Mouse (Mus musculus) inflammation-experienced regulatory T-cells, adult 6 months (primary cell): ENCODE data around the gene Atp8a2. TPM values are rescaled to one million over a fixed set of nuclear protein-coding genes. Genes with fewer than 3 reads are reported as not detected.
"Not testable (repeated sequence)": the region's sequence is repeated elsewhere in the genome, so short reads cannot be mapped to it uniquely, and the experiment has no call there.

Experiments
- ATAC-seq: one replicate; pipeline ENCODE4 v1.8.0; 2017
- polyA plus RNA-seq, 3 experiments: library from polyadenylated mRNA; unstranded; fragments of 100-300 nt; shearing (Covaris generic); gene quantifications; one replicate each; pipeline ENCODE4 v1.2.1; 2017

The Atp8a2 gene
- polyA plus RNA-seq, 3 experiments from 2014 or later: 0.57 to 2.9 (median 1.1) TPM

- ATAC-seq: no peak
Observed at GRCm38 (mm10) chr14:59633988-59634387, 563.0 kb downstream of the Atp8a2 start.

DNA sequence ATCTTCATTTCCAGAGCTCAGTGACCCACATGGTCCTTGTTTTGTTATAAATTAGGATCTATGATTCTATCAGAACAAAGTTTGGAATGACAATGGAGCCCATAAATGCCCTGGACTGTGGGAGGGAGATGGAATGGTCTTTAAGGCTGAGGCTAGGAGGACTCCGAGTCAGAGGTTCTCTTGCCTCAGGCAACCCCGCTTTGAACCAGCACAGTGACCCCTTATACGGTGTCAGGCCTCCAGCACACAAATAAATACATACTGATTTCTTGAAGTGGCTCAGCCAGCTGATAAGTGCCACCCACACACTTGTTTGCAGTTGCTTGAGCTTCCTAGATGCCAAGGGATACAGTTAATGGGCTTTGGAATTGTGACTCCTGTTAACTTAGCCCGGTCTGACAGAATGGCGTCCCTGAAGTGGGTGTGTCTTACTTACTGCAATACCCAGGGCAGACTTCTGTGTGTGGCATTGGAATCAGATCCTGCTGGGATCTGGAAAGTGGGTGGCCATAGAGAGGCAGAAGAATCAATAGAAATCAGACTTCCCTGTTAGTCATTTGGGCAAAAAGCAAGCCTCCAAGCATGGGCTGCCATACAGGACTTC, 563.6 kb downstream of the Atp8a2 start:
- ATAC-seq: no peak

DNA sequence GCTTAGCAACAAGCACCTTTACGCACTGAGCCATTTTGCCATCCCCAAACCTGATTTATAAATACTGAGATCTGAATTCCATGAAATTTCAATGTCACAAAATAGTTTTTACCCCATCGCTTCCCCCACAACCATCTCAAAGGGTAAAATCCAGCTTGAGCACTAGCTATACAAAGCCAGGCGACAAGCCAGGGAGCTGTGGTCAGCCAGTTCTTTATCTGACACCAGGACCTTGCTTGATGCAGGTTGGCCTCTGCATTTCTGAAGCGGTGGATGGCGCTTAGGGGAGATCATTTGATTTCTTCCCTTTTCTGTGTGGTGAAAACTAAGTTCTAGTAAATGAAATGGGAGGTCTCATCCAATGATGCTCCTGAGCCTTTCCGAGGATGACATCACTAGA, 564.9 kb downstream of the Atp8a2 start:
- ATAC-seq: no peak

DNA sequence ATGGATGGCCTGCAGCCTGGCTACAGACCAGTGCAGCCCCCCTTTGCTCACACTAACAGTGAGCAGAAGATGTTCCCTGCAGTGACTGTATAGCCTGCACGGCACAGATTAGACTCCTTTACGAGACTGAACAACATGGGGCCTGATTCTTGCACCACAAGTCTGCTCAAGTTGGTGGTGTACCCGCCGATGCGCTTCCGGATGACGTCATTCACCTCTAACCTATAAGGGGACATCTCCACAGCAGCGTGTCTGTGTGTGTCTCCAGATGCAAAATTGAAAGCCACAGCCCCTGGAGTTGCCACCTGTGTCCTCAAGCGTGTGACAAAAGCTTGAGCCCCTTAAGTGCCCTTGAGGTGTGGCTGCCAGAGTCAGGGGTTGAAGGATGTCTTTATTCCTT, 566.9 kb downstream of the Atp8a2 start:
- ATAC-seq: no peak

DNA sequence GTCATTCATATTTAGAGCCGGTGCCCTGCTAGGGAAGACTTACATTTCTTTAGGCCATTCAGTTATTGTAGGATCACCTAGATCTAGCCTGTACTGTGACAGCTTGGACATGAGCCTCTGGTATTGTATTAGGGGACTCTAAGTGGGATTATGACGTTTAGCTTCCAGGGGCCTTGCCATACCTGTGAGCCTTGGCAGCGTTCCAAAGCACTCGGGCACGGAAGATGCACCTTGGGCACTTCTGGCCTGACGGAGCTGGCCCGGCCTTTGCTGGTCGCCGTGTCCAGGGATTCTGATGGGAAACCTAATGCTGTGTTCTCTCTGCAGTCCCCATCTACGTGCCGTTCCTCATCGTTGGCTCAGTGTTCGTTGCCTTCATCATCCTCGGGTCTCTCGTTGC, 567.7 kb downstream of the Atp8a2 start:
- no peak for ATAC-seq

DNA sequence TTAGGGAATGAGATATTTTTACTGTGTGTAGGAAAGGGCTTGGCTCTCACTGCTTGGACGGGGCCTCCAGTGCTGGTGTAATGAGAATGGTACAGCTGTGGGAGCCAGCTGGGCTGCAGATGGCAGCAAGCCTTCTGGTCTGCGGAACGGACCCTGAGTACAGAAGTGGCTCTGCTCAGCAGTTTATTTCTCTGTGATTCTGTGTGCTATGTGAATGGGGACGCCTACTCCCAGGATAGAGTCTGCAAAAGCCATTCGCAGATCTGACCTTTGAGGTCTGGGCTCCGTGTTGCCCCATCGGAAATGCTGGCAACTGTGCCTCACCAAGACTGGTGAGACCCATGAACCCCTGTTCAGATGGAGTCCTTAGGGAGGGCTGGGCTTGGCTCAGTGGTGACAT, 569.2 kb downstream of the Atp8a2 start:
- no peak for ATAC-seq

DNA sequence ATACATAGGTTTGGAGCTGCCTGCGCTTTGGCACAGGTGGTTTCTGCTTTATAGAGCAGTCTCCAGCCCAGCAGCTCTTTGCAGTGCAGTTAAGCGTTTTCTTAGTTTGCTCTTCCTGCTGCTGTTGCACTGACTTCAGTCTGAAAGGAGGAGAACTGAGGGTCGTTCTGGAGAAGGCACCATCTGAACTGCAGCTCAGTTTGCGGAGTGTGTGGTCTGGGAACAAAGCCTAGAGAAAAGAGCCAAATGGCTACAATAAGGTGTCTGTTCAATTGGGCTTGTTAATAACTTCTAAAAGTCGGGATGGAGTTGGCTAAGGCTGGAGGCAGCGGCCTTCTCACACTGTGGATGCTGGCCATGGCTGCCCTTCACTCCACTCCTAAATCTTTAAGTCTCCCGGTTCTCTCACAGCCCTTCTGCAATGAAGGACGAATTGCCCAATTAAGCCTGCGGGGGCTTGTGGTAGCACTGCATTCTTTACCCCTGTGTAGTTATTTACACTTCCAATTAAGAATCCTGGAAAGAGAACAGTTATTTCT, 569.8 kb downstream of the Atp8a2 start:
- ATAC-seq: no peak

DNA sequence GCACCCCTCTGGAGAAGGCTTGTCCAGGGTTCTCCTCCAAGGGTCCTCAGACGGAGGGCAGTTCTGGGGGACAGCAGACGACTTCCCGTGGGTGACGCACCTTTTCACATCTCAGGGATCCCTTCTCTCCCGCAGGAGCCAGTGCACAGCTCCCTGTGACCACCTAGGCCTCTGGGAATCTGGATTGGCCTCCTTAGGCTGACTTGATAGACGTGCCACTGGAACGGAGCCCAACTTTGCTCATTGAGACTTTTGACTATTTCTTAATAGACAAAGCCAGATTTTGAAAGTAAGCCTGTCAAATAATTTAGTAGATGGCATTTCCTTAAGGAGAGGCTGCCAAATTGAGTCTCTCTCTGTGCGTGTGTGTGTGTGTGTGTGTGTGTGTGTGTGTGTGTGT, 570.3 kb downstream of the Atp8a2 start:
- no peak for ATAC-seq

DNA sequence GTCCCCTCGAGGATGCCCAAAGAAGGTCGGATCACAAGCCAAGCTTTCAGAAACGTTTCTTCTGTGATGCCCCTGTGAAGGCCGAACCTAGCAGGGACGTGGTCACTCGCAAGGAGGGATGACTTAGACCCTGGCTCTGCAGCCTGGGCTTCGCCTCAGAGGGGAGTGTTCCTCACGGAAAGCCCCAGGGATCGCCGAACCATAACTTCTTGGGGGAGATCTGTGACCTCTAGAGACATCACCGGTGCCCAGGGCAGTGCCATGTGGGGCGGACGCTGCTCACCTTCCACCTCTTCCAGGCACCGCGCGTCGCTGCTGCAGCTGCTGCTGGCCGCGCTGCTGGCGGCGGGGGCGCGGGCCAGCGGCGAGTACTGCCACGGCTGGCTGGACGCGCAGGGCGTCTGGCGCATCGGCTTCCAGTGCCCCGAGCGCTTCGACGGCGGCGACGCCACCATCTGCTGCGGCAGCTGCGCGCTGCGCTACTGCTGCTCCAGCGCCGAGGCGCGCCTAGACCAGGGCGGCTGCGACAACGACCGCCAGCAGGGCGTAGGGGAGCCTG, 571.1 kb downstream of the Atp8a2 start:
- ATAC-seq: no peak

DNA sequence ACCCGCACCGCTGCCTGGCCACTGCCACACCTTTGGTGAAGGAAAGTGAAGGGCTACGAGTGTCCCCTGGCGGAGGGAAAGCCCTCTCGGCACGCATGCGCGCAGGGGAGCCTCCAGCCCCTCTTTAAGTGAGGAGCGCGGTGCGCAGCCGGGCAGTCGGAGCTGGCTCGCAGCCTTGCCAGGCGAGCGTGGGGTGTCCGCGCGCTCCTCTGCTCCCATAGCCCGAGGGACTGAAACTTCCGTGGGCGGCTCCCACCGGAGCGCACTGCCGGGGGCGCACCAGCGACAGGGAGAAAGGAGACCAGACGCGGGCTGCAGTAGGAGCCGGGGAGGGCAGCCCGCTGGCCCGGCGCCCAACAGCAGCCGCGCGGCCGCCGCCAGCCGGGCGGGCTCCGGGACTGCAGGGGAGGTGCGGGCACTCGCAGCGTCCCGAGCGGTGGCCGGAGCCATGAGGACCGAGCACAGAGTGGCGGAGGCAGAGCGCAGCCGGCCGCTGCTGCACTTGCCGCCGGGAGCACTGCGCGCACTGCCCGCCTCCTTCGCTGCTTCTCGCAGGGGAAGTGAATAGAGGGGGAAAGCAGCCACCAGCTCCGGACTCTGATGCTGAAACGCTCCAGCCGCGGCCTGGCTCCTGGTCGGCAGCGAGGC, 571.7 kb downstream of the Atp8a2 start, which contains the start of gene Shisa2:
Shisa2 (plus strand) TSS at position 151 of the 648 bp plus-strand sequence.
- no peak for ATAC-seq

GRCm38 (mm10) chr14:59624326-59624885, 572.6 kb downstream of the Atp8a2 start:
- no peak for ATAC-seq

DNA sequence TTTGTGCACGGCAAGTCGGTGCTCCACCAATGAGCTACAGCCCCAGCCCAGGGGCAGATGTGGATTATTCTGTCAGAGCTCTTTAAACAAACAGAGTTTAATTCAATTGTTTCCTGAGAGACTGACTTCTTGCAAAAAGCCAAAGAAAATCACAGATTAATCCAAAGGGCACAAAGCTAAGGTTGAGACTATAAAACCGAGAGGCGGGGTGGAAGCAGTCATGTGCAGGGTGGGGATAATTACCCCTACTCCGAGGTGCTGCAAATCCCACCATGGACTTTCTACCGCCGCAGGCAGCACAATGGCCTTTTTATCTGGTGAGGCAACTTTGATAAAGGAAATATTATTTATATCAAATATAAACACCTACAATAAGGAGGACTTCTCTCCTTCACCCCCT, 580.2 kb downstream of the Atp8a2 start:
- ATAC-seq: no peak

GRCm38 (mm10) chr14:59614149-59614548, 582.8 kb downstream of the Atp8a2 start:
- not testable (repeated sequence) for ATAC-seq

DNA sequence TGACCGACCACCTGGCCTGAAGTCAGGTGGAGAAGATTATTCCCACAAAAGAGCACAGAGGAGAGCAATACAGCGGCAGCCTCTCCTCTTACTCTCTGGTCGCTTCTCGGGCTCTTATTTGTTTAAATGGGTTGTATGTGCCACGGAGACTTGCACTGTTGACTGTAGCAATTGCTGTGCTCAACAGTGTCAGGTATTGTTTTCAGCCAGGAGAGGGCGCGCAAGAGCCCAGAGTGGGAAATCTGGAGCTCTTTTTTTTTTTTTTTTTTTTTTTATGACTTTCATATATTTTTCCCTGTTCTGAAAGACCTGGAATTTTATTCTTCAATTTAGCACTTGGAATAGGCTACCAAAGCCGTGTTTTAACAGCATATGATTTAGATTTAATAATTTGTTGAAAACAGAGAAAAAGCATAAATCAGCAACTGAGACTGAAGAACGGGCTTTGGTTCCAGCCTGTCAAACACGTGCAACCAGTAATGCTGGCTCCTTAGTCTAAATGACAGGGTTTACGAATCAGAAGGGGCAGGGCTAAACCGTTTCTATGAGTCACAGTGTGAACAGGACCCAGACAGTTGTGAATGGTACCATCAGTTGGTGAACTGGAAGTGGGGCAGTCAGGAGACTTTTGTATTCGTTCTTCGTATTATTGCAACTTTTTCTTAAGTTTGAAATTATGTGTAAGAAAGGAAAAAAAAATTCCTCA, 583.9 kb downstream of the Atp8a2 start:
- ATAC-seq: no peak

DNA sequence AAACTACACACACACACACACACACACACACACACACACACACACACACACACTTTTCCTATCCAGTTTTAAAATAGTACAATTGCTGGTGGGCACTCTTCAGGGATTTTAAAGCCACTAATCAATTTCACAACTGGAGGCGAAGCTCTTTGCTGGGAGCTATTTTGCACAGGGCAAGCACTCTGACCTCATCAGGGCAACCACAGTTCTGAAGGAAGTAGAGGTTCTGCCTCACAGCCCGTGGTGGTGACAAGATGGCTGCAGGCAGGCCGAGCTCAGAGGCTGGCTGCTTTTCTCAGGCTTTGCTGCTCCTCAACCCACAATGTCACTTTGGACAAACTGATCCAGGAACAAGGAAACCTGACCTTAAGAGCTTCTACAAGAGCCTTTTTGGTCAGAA, 590.0 kb downstream of the Atp8a2 start:
- no peak for ATAC-seq

GRCm38 (mm10) chr14:59605671-59606353, 591.2 kb downstream of the Atp8a2 start:
- ATAC-seq: peak; percentile 58

GRCm38 (mm10) chr14:59604002-59604645, 592.9 kb downstream of the Atp8a2 start:
- ATAC-seq: peak; percentile 60

DNA sequence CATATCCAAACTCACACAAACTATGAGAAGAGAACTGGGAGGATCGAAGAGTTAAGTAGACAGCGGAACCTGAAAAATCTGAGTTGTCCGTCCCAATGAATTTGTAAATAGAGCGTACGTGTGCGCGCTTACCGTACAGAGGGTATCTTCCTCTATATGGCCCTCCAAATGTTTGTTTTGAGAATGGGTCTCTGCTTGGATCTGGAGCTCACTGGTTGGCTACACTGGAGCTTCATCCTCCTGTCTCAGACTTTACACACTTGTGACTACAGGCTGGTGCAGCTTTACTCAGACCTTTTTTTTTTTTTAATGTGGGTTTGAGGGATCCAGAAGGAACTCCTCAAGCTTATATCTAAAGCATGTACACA, 598.7 kb downstream of the Atp8a2 start:
- ATAC-seq: no peak

GRCm38 (mm10) chr14:59597398-59598259, 599.4 kb downstream of the Atp8a2 start, which contains the start of gene Cdadc1:
Cdadc1 (minus strand) TSS chr14:59597959.
- ATAC-seq: peak; percentile 85

DNA sequence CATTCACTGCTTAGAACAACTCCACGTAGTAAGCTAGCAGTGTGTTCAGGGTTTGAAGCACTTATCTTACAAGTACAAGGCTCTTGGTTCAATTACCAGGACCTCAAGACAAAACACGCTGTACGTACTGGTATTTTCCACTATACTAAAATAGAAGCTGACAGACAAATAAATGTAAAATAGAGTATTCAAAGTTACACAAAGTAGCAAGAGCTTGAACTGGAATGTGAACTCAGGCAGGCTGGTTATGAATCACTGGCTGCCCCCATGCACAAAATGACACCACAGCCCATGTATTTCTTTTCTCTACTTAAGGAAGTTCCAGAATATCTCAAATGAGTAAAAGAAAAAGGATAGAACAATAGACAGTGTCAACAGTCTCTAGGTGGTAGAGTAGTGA, 602.0 kb downstream of the Atp8a2 start:
- no peak for ATAC-seq

DNA sequence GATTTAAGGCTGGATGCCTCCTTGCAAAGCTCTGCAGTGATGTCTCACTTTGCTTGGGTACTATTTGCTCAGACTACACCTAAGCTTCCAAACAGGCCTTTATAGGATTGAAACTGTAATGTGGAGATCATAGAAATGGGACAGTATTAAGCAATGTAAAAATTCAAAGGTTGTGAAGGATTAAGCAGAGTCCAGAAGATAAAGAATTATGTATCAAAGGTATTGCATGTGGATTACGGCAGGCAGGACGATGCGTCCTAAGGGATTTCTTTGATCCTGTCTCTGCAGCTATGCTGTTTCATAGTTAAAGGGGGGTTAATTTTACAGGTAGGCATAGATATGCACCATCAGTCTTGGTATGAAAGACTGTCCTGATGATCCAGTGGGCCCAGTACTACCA, 604.4 kb downstream of the Atp8a2 start:
- no peak for ATAC-seq
